Mouse (Mus musculus) embryonic facial prominence, embryonic 15.5 days (tissue): ENCODE data around the gene Cfd. TPM values are rescaled to one million over a fixed set of nuclear protein-coding genes. Genes with fewer than 3 reads are reported as not detected.
A peak's percentile ranks its signal among the peaks of the same experiment; 100 is the strongest.
"Not testable (repeated sequence)": the region's sequence is repeated elsewhere in the genome, so short reads cannot be mapped to it uniquely, and the experiment has no call there.

Source experiments
- ATAC-seq: fragments of 200-750 bp; cut with Nextera tagmentation; 2 replicates; pipeline ENCODE4 v1.8.0; 2017; ENCODE audit warnings: low read depth, moderate TSS enrichment; ENCODE audit not compliant: insufficient number of reproducible peaks, low FRiP score, low TSS enrichment
- H3K27ac ChIP-seq: fragments of 300-500 bp; sonication (generic); replicated peaks from 2 replicates; pipeline ENCODE4 v1.5.1; 2015; ENCODE audit warnings: mild to moderate bottlenecking, inconsistent platforms
- H3K27me3 ChIP-seq: fragments of 300-500 bp; sonication (generic); 2 replicates; pipeline ENCODE4 v1.6.1; 2015; ENCODE audit warnings: inconsistent platforms
- H3K36me3 ChIP-seq: fragments of 300-500 bp; sonication (generic); 2 replicates; pipeline ENCODE4 v1.6.1; 2015; ENCODE audit warnings: mild to moderate bottlenecking, inconsistent platforms
- H3K4me1 ChIP-seq: fragments of 300-500 bp; sonication (generic); 2 replicates; pipeline ENCODE4 v1.6.1; 2015; ENCODE audit warnings: inconsistent platforms
- H3K4me2 ChIP-seq: fragments of 300-500 bp; sonication (generic); replicated peaks from 2 replicates; pipeline ENCODE4 v1.6.1; 2015; ENCODE audit warnings: mild to moderate bottlenecking, inconsistent platforms
- H3K4me3 ChIP-seq: fragments of 300-500 bp; sonication (generic); replicated peaks from 2 replicates; pipeline ENCODE4 v1.5.1; 2015; ENCODE audit warnings: mild to moderate bottlenecking, inconsistent platforms
- H3K9ac ChIP-seq: fragments of 300-500 bp; sonication (generic); 2 replicates; pipeline ENCODE4 v1.6.1; 2015; ENCODE audit warnings: inconsistent platforms
- H3K9me3 ChIP-seq: fragments of 300-500 bp; sonication (generic); replicated peaks from 2 replicates; pipeline ENCODE4 v1.6.1; 2016; ENCODE audit warnings: inconsistent platforms
- WGBS: fragments of 180-500 bp; shearing (Covaris S2); methylation state at CpG from one replicate; pipeline ENCODE4 v1.1.7; 2015; 5-methylcytosine and 5-hydroxymethylcytosine counted together
- polyA plus RNA-seq: library from polyadenylated mRNA; unstranded; fragments of >200 nt; fragmentation: Nextera tagmentation; extraction: Ambion mirVana; gene quantifications from 2 replicates; pipeline ENCODE4 v1.2.1, GENCODE M21; 2015

The Cfd gene
- polyA plus RNA-seq, 1 experiment from 2014 or later: not detected

DNA sequence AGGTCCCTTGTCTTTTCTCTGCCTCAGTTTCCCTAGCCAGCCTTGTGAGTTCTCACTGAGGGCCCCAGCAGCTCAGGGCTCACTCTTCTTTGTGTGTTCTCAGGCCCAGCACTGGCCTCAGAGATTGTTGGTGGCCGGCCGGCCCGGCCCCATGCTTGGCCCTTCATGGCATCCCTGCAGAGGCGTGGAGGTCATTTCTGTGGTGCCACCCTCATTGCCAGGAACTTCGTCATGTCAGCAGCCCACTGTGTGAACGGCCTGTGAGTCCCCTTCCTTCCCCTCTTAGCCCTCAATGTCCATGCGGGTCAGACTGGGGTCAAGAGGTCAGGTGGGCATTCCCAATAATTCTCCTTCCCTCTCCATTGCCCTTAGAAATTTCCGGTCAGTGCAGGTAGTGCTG lies 4.0 kb upstream of the Cfd start:
- no peak overlapping the region for H3K9ac ChIP-seq
- peaks cover 25% of the 10 kb centered on the region for H3K4me1 ChIP-seq
- ATAC-seq: no peak
- H3K27ac ChIP-seq: no peak overlapping the region
- H3K36me3 ChIP-seq: no peaks in the 10 kb centered on the region
- no peak overlapping the region for H3K4me2 ChIP-seq
- H3K9me3 ChIP-seq: no peaks in the 10 kb centered on the region
- H3K27me3 ChIP-seq: peaks cover 7% of the 10 kb centered on the region; the same call in 1 of the 2 replicates
- H3K4me3 ChIP-seq: no peak overlapping the region
- 80% methylated on average over 8 of the region's 8 CpGs for WGBS

DNA sequence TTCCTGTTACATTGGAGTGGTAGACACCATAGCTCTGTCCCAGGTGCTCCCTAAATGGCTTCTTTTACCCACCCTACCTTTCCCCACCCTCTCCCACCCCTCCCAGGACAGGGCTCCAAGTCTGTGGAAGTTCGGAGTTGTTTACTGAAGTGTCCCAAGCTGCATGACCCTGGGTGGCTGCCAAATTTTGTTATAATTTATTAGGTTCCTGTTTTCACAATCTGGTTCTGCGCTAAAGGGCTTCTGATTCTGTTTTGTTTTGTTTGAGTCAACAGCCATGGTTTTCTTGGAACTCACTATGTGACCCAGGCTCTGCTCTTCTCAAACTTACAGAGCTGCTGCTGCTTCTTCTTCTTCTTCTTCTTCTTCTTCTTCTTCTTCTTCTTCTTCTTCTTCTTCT lies 1.3 kb upstream of the Cfd start:
- Histone ChIP-seq H3K9ac (no peak overlapping the region), H3K27me3 (no peaks in the 10 kb centered on the region), H3K27ac (no peak overlapping the region), H3K4me1 (0 out of 2 replicates have a peak, but pooled peaks cover 4% of the 10 kb centered on the region), H3K4me3 (no peak overlapping the region), H3K9me3 (no peaks in the 10 kb centered on the region), H3K36me3 (peaks cover 2% of the 10 kb centered on the region; the same call in 1 of the 2 replicates), H3K4me2 (no peak overlapping the region)
- no peak for ATAC-seq
- WGBS: 75% methylated on average over 2 of the region's 2 CpGs

DNA sequence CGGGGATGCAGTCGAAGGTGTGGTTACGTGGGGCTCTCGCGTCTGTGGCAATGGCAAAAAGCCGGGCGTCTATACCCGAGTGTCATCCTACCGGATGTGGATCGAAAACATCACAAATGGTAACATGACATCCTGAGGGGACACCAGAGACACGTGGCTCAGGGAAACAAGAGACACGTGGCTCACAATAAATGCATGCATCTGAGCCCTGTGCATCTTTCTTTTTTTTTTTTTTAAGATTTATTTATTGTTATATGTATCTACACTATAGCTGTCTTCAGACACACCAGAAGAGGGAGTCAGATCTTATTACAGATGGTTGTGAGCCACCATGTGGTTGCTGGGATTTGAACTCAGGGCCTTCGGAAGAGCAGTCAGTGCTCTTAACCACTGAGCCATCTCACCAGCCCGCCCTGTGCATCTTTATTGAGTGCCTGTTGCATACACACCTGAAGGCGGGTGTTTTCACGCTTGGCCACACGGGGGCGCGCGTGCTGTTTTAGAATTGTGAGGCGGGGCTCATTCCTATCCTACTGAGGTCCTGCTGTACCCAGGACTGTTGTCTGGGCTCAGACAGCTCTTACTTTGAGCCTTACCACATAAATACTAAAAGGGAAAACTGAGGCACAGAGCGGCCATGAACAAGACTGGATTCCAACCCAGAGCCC lies 1.9 kb downstream of the Cfd start:
- ATAC-seq: not testable (repeated sequence)
- WGBS: 40% methylated on average over 22 of the region's 22 CpGs

DNA sequence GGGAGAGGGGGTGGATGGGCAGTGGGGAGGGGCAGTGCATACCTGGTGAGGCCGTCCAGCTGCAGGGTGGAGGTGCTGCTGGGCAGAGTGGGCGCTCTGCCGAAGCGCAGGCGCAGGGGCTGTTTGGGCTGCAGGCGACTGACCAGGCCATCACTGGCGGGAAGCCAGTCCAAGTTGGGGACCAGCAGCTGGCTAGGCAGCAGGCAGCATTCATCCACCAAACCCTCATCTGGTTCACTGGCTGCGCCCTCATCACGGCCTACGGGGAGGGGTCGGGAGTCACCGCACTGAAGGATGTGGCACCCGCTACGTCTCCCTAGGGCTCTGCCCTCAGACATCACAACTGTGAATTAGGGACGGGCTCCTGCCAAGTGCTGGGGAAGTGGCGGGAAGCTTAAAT lies 5.7 kb downstream of the Cfd start:
- WGBS: 88% methylated on average over 16 of the region's 16 CpGs
- no peaks in the 10 kb centered on the region for H3K9me3 ChIP-seq
- 0 out of 2 replicates have a peak, but pooled peaks cover 4% of the 10 kb centered on the region for H3K4me1 ChIP-seq
- H3K9ac ChIP-seq: no peak overlapping the region
- H3K27me3 ChIP-seq: no peaks in the 10 kb centered on the region
- peaks cover 63% of the 10 kb centered on the region for H3K36me3 ChIP-seq
- no peak overlapping the region for H3K27ac ChIP-seq
- H3K4me3 ChIP-seq: no peak overlapping the region
- no peak overlapping the region for H3K4me2 ChIP-seq
- no peak for ATAC-seq

More for the DNA sequence above, 1.9 kb downstream of the Cfd start:
- not testable (repeated sequence) for H3K27ac ChIP-seq, H3K4me2 ChIP-seq, H3K4me3 ChIP-seq, H3K4me1 ChIP-seq, H3K9ac ChIP-seq, H3K27me3 ChIP-seq, H3K9me3 ChIP-seq
- H3K36me3 ChIP-seq: peaks cover 32% of the 10 kb centered on the region

DNA sequence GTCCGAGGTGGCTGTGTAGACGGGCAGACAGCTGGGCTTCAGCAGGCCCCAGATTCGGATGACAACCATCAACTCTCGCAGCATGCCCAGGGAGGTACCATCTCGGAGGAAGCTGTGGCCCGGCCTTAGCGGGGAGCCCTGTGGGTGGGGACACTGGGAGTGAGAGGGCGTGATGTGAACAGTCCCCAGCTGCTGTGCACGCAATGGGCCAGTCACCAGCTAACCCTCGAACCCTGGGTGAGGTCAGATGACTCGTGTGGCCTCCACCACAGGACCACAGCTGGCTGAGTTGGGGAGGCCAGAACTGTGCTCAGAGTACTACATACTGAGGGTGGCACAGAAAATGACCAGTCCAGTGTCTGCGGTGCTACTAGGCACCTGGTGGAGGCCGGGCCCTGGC lies 6.2 kb downstream of the Cfd start:
- no peak overlapping the region for H3K27ac ChIP-seq
- H3K9me3 ChIP-seq: no peaks in the 10 kb centered on the region
- no peak for ATAC-seq
- no peak overlapping the region for H3K4me2 ChIP-seq
- H3K9ac ChIP-seq: no peak overlapping the region
- WGBS: 83% methylated on average over 13 of the region's 13 CpGs
- H3K36me3 ChIP-seq: peaks cover 63% of the 10 kb centered on the region
- 0 out of 2 replicates have a peak, but pooled peaks cover 4% of the 10 kb centered on the region for H3K4me1 ChIP-seq
- no peaks in the 10 kb centered on the region for H3K27me3 ChIP-seq
- H3K4me3 ChIP-seq: no peak overlapping the region

DNA sequence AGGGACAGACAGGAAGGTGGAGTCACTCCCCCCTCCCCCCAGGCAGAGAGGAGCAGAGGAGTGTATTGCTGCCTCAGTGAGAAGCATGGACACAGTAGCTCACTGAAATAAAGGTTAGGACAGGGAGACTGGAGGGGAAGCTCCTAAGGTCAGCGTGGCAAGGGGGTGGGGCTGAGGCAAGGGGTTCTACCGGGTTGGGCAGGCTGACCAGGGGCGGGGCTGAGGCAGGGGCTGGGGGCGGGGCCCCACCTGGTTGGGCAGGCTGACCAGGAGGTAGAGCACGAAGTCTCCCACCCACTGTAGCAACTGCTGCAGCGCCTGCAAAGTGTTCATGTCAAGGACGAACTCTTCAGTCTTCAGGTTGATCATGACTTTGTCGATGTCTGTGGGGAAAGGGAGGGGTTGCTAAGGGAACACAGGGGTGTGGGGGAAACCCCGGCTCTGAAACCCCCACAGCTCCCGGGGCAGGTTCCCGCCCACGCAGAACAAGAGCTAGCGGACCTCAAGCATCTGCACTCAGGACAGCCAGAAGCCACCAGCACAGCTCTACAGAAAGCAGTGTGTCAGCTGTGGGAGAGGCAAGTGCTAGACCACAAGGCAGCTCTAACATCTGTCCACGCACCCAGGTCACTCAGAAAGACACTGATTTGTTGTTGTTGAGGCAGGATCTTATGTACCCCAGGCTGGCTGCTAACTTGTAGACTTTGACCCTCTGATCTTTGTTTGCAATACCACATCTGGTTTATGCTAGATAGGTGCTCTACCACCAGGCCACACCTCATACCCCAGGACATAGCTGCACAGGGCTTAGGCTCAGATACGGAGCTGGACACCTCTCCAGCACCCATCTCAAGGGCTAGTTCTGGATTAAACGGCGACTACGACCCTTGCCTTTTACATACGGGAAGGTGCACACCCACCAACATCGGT lies 6.9 kb downstream of the Cfd start:
- no peaks in the 10 kb centered on the region for H3K27me3 ChIP-seq
- H3K4me3 ChIP-seq: no peak overlapping the region
- H3K4me1 ChIP-seq: 0 out of 2 replicates have a peak, but pooled peaks cover 4% of the 10 kb centered on the region
- WGBS: 52% methylated on average over 20 of the region's 20 CpGs
- ATAC-seq: no peak
- no peaks in the 10 kb centered on the region for H3K9me3 ChIP-seq
- H3K36me3 ChIP-seq: peaks cover 67% of the 10 kb centered on the region
- no peak overlapping the region for H3K4me2 ChIP-seq
- H3K27ac ChIP-seq: no peak overlapping the region
- no peak overlapping the region for H3K9ac ChIP-seq

DNA sequence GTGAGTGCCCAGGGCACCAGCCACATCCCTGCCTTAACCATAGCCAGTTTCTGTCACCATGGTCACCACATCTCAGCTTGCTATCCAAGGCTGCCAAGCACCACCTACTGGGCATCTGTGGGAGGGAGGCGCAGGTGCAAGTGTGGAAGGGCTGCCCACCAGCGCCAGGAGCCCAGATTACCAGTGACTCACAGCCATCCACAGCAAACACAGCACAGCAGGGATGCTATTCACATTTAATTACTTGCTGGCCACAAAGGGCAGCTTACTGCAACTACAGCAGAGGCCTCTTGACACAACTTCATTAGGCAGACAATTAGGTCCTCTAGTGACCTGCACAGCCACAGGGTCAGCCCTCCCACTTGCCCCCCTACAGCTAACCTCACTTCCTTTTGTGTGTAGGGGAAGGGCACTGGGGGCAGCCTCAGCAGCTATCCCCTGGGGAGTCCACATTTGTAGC lies 10.3 kb downstream of the Cfd start:
- Histone ChIP-seq H3K4me3 (no peak overlapping the region), H3K9me3 (no peaks in the 10 kb centered on the region), H3K36me3 (peaks cover 79% of the 10 kb centered on the region), H3K4me2 (no peak overlapping the region), H3K27ac (no peak overlapping the region), H3K9ac (no peak overlapping the region), H3K27me3 (no peaks in the 10 kb centered on the region), H3K4me1 (no peaks in the 10 kb centered on the region)
- 49% methylated on average over 2 of the region's 2 CpGs for WGBS
- ATAC-seq: no peak

DNA sequence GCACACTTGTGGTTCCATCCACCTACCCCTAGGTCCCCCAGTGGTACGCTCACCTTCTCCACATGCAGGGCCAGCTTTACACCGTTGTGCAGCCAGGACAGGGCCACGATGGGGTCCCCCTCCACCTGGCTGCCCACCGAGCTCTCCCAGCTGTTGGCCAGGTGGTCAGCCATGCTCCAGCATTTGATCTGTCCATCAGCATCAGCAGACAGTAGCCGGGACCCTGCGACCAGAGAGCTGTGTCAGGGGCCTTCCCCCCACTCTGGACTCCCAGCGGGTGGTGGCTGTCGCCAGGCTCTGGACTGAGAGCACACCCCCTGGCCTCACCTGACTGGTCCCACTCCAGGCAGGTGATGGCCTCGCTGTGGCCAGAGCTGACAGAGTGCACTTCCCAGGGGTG lies 16.1 kb downstream of the Cfd start:
- no peak overlapping the region for H3K4me3 ChIP-seq
- no peak overlapping the region for H3K4me2 ChIP-seq
- no peak overlapping the region for H3K9ac ChIP-seq
- H3K36me3 ChIP-seq: peaks cover 55% of the 10 kb centered on the region
- WGBS: 90% methylated on average over 9 of the region's 9 CpGs
- no peaks in the 10 kb centered on the region for H3K27me3 ChIP-seq
- H3K27ac ChIP-seq: no peak overlapping the region
- peaks cover 17% of the 10 kb centered on the region for H3K4me1 ChIP-seq
- no peaks in the 10 kb centered on the region for H3K9me3 ChIP-seq
- no peak for ATAC-seq

DNA sequence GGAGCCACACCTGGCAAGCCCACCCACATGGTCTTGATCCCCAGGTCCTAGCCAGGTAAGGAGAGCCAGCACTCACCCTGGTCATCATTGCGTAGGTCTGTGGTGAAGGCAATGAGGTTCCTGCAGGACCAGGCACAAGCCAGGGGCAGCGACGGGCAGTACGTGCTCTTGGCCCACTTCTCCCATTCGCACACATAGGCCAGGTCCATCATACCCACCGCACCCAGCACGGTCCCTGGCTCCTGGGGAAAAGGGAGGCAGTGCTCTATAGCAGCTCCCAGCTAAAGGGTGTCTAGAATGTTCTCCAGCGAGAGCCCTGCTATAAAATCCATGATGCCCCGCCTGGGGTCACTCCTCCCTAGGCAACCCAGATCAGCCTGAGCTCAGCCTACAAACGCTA lies 16.8 kb downstream of the Cfd start:
- Histone ChIP-seq H3K4me2 (no peak overlapping the region), H3K27ac (no peak overlapping the region), H3K9ac (no peak overlapping the region), H3K9me3 (no peaks in the 10 kb centered on the region), H3K4me1 (peaks cover 19% of the 10 kb centered on the region), H3K27me3 (no peaks in the 10 kb centered on the region), H3K36me3 (peaks cover 59% of the 10 kb centered on the region), H3K4me3 (no peak overlapping the region)
- 92% methylated on average over 10 of the region's 10 CpGs for WGBS
- ATAC-seq: no peak

DNA sequence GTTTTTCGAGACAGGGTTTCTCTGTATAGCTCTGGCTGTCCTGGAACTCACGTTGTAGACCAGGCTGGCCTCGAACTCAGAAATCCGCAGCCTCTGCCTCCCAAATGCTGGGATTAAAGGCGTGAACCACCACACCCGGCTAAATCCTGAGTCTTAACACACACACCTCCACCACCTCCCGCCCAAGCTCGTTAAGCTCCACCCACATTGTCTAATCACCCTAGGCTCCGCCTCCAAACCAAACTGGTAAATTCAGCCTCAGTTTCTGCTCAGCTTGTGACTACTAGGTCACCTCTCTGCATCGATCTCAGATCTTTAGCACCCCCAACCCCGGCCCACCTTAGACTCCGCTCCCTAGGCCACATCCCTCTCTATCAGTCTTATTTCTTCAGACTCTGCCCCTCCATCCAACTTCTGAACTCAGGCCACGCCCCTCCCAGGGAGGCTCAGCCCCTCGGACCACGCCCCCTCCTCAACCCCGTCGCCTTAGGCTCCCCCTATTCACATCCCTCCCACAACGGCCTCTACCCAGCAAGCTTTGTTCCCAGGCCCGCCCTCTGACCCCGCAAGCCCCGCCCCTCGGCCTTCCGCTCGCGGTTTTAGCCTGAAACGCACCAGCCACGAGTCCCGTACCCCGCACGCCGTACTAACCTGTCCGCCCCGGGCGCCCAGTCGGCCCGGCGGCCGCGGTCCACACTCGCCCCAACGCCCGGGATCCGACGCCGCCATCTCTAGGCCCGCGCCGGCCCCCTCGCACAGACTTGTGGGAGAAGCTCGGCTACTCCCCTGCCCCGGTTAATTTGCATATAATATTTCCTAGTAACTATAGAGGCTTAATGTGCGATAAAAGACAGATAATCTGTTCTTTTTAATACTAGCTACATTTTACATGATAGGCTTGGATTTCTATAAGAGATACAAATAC lies 17.8 kb downstream of the Cfd start, which contains the start of gene Med16:
Gene Med16 (minus strand): TSS at position 757 of the 925 bp plus-strand sequence.
- Histone ChIP-seq H3K4me1 (peaks cover 26% of the 10 kb centered on the region), H3K4me3 (peak within 1 kb of the TSS; percentile 91), H3K9ac (peak within 1 kb of the TSS; percentile 90), H3K27ac (peak within 1 kb of the TSS; percentile 99), H3K9me3 (no peaks in the 10 kb centered on the region), H3K36me3 (peaks cover 50% of the 10 kb centered on the region), H3K4me2 (peak within 1 kb of the TSS; percentile 46), H3K27me3 (no peaks in the 10 kb centered on the region)
- WGBS: 1% methylated on average over 52 of the region's 52 CpGs
- peak; percentile 95 for ATAC-seq
